Mouse (Mus musculus): ENCODE measurements at regions not wholly inside any gene's neighbourhood (a gene's known extent, or its start where the extent isn't known, plus 50 kb on each side); places are given as distances from the start of the nearest gene placed in this dataset.

DNA sequence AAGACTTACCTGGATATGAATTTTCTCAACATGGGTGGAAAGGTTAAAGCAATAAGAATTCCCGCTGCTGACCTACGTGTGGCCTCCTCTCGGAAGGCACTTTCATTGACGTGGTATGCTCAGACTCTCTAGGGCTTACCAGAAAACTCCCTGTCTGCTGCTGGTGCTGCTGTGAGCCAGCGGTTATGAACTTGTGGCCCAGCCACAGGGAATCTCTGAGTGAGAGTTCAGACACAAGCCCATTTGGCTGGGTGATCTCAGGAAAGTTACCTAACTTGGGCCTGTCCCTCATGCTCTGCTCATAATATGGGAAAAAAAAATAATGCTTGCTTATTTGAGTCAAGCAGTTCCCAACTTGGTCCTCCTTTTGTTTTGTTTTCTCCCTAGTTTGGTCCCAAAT is 459.5 kb upstream of the Adamts5 start:
- TF ChIP-seq POLR2A (IDR thresholded peaks at IDR 0.05; ENCODE audit: borderline replicate concordance, extremely low read depth, insufficient read depth, insufficient read length, poor library complexity, severe bottlenecking) (no peak), CTCF (IDR thresholded peaks at IDR 0.05; ENCODE audit: borderline replicate concordance, extremely low read depth, insufficient read depth, insufficient read length) (no peak)

Data from brain, embryonic 14.5 days (tissue).